Mouse (Mus musculus) left cerebral cortex, adult 2 months (tissue): Measurements from ENCODE around the gene Xlr3c. TPM values are rescaled to one million over a fixed set of nuclear protein-coding genes. Genes with fewer than 3 reads are reported as not detected.
"Not testable (repeated sequence)": the region's sequence is repeated elsewhere in the genome, so short reads cannot be mapped to it uniquely, and the experiment has no call there.

Source experiments
- DNase-seq, 2 experiments: peaks; one replicate each; pipeline ENCODE4 v3.0.0; 2021 to 2022; ENCODE audit warnings: low spot score in 2 of 2, mixed read lengths in 1 of 2; ENCODE audit errors: extremely low spot score in 1 of 2
- H3K27ac ChIP-seq: fragments of 200-600 bp; 2 replicates; pipeline ENCODE4 v1.8.1; 2022
- H3K4me3 ChIP-seq: fragments of 200-600 bp; 2 replicates; pipeline ENCODE4 v1.8.1; 2022
- CTCF ChIP-seq: fragments of 200-600 bp; IDR thresholded peaks from 2 replicates; pipeline ENCODE4 v1.8.1; 2022; ENCODE audit warnings: antibody characterized with exemption, mild to moderate bottlenecking, moderate library complexity
- intact Hi-C: fragments of 180-260 bp; cut with DNase I; formaldehyde crosslinking; loops from one replicate; pipeline ENCODE4 v1.15.1; 2025
- long read RNA-seq, 2 experiments: library from polyadenylated mRNA; stranded (forward); transcript quantifications; one replicate each; pipeline ENCODE4 v2.0.0; 2021; ENCODE audit warnings: borderline mapping rate in 2 of 2
- total RNA-seq, 2 experiments: library from RNA; stranded (reverse); gene quantifications; 2 replicates each; pipeline ENCODE4 v1.2.3; 2021

Gene Xlr3c
- total RNA-seq: not detected
- long read RNA-seq, experiment 1: 0 reads
- long read RNA-seq, experiment 2: 0 reads

- DNase-seq, intact Hi-C loops, H3K27ac ChIP-seq, H3K4me3 ChIP-seq: not testable (repeated sequence)
Observed at GRCm38 (mm10) chrX:73265270-73265669, at the start of gene Xlr3c. Gene Xlr3c, minus strand, starts transcription at chrX:73265390.

- no peak overlapping the region for H3K27ac ChIP-seq
- TF ChIP-seq CTCF: peak; percentile 68
- 0 out of 2 replicates have a peak overlapping the region, but pooled peaks have one; percentile 14 for H3K4me3 ChIP-seq
- DNase-seq: peak; percentile 13
- intact Hi-C loops: loop anchor here (5.0 kb wide), 3 partner anchors 100 to 180 kb away; partner anchors contain the start of gene Zfp92
Observed at GRCm38 (mm10) chrX:73312522-73312921, 47.3 kb upstream of the Xlr3c start.

GRCm38 (mm10) chrX:73295745-73296144, 30.6 kb upstream of the Xlr3c start:
- intact Hi-C loops, H3K27ac ChIP-seq, DNase-seq, H3K4me3 ChIP-seq: not testable (repeated sequence)

- DNase-seq, intact Hi-C loops, H3K4me3 ChIP-seq, H3K27ac ChIP-seq: not testable (repeated sequence)
Observed at GRCm38 (mm10) chrX:73292876-73293275, 27.7 kb upstream of the Xlr3c start, which contains the start of the genes Xlr5a and Xlr5c. Gene Xlr5a, minus strand, starts transcription at chrX:73292976. Gene Xlr5c, minus strand, starts transcription at chrX:73292976.

GRCm38 (mm10) chrX:73262428-73262827, 2.8 kb downstream of the Xlr3c start:
- H3K27ac ChIP-seq, H3K4me3 ChIP-seq, DNase-seq, intact Hi-C loops: not testable (repeated sequence)

DNA sequence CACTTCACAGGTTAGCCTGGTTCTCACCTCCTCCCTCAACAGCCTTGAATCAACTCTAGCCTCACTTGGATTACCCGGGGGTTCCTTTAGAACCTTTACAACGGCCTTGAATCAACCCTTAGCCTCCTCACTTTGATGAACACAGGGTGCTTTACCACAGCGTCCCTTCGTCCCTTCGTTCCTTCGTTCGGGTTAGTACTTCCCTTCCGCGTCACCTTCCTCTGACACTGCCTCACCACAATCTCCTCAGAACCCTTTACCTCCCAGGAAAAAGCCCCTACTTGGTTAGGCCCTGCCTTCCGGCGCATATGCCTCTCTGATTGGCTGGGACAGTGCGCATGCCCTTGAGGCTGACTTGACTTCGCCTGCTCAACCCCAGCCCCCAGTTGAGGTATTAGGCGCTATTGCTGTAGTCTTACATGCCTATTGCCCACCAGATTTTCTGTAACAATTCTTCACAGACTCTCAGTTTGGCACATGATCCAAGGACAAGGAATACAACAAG, 22.3 kb downstream of the Xlr3c start, which contains the start of gene Xlr4c:
Gene Xlr4c (minus strand): TSS at position 310 of the 505 bp plus-strand sequence.
- H3K4me3 ChIP-seq, DNase-seq, H3K27ac ChIP-seq, intact Hi-C loops: not testable (repeated sequence)

DNA sequence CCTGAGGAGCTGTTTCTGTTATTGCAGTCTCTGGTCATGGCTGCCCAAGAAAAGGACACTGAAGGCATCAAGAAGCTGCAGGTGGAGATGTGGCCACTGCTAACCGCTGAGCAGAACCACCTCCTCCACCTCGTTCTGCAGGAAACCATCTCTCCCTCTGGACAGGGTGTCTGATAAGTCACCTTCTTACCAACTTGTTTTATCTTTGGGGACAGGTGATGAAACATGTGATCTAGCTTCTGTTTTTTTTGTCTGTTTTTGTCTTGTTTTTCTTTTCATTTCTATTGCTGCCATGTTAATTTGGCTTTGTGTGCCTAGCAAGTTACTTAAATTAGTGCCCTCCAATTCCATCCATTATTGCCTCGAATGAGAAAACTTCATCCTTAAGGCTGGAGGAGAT, 35.9 kb downstream of the Xlr3c start:
- Histone ChIP-seq H3K27ac (peak overlapping the region; percentile 94), H3K4me3 (peak overlapping the region; percentile 70)
- TF ChIP-seq CTCF: no peak
- no peak for DNase-seq
- intact Hi-C loops: loop anchor here (2.0 to 10.0 kb wide), 4 partner anchors 114 to 426 kb away; partner anchors contain the start of genes Atp2b3, Pnma3 and Zfp275

DNA sequence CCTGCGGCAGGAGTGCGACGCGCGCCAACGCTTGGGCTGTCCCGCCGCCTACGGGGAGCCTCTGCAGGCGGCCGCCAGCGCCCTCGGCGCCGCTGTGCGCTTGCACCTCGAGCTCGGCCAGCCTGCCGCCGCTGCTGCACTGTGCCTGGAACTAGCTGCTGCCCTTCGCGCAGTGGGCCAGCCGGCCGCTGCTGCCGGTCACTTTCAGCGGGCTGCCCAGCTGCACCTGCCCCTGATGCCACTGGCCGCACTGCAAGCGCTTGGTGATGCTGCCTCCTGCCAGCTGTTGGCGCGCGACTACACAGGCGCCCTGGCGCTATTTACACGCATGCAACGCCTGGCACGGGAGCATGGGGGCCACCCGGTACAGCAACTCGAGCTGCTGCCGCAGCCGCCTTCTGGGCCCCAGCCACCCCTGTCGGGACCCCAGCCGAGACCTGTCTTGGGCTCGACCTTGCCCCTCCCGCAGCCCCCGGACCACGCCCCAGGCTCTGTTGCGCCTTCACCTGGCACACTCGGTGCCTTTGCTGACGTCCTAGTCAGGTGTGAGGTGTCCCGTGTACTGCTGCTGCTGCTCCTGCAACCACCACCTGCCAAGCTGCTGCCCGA, 36.5 kb downstream of the Xlr3c start:
- Histone ChIP-seq H3K4me3 (peak overlapping the region; percentile 70), H3K27ac (peak overlapping the region; percentile 94)
- peak; percentile 49 to 52 for DNase-seq
- intact Hi-C loops: loop anchor here (2.0 to 10.0 kb wide), 4 partner anchors 114 to 426 kb away; partner anchors contain the start of genes Atp2b3, Pnma3 and Zfp275
- TF ChIP-seq CTCF: no peak

GRCm38 (mm10) chrX:73227914-73228605, 37.1 kb downstream of the Xlr3c start, which contains the start of gene F8a:
Gene F8a, plus strand, starts transcription at chrX:73228291.
- H3K4me3 ChIP-seq: peak within 1 kb of the TSS; percentile 70
- TF ChIP-seq CTCF: no peak
- peak; percentile 69 to 74 for DNase-seq
- intact Hi-C loops: loop anchor here (2.0 to 10.0 kb wide), 4 partner anchors 115 to 427 kb away; partner anchors contain the start of genes Atp2b3, Pnma3 and Zfp275
- peak within 1 kb of the TSS; percentile 94 for H3K27ac ChIP-seq

GRCm38 (mm10) chrX:73225365-73225764, 39.8 kb downstream of the Xlr3c start:
- no peak for TF ChIP-seq CTCF
- Histone ChIP-seq H3K27ac (no peak overlapping the region), H3K4me3 (no peak overlapping the region)
- intact Hi-C loops: loop anchor here (5.0 to 10.0 kb wide), 3 partner anchors 161 to 429 kb away; partner anchors contain the start of genes Atp2b3 and Pnma3
- DNase-seq: no peak

GRCm38 (mm10) chrX:73213819-73214564, 51.2 kb downstream of the Xlr3c start, which contains the start of gene Xlr4b:
Gene Xlr4b, plus strand, starts transcription at chrX:73214333.
- H3K4me3 ChIP-seq, DNase-seq, H3K27ac ChIP-seq, intact Hi-C loops: not testable (repeated sequence)

Other genes starting within 250 kb of the Xlr3c start
- gene Pnma5, start 228.3 kb downstream of the Xlr3c start, total RNA-seq: under 1 TPM; 0.21 to 0.25 TPM
- 10 to 100 TPM; 14.4 to 16.3 TPM for gene Pnma3, start 200.6 kb downstream of the Xlr3c start, total RNA-seq
- gene Xlr4a, start 182.9 kb downstream of the Xlr3c start, total RNA-seq: 1 to 10 TPM in 1 of 2 experiments, not detected in 1; 1.0 TPM
- 1 to 10 TPM; 1.4 to 3.3 TPM for gene Xlr3a, start 168.3 kb downstream of the Xlr3c start, total RNA-seq
- 1 to 10 TPM in 1 of 2 experiments, under 1 TPM in 1; 0.93 to 2.7 TPM for gene Gm14685, start 148.3 kb downstream of the Xlr3c start, total RNA-seq
- gene Xlr5b, start 116.6 kb downstream of the Xlr3c start, total RNA-seq: not detected
- under 1 TPM in 1 of 2 experiments, not detected in 1; 0.63 TPM for gene DXBay18, start 115.9 kb downstream of the Xlr3c start, total RNA-seq
- gene Spin2d, start 88.4 kb downstream of the Xlr3c start, total RNA-seq: not detected
- 1 to 10 TPM in 1 of 2 experiments, under 1 TPM in 1; 0.26 to 8.9 TPM for gene Xlr3b, start 73.2 kb downstream of the Xlr3c start, total RNA-seq
- gene Xlr4b, start 51.1 kb downstream of the Xlr3c start, total RNA-seq: 1 to 10 TPM in 1 of 2 experiments, not detected in 1; 2.0 TPM
- 10 to 100 TPM; 16.3 to 18.6 TPM for gene F8a, start 37.1 kb downstream of the Xlr3c start, total RNA-seq
- not detected for gene Xlr4c, start 22.3 kb downstream of the Xlr3c start, total RNA-seq
- not detected for gene Xlr5a, start 27.6 kb upstream of the Xlr3c start, total RNA-seq
- gene Xlr5c, start 27.6 kb upstream of the Xlr3c start, total RNA-seq: not detected
- gene Gm45015, start 71.5 kb upstream of the Xlr3c start, total RNA-seq: not detected
- 10 to 100 TPM; 18.6 to 21.3 TPM for gene Zfp275, start 77.2 kb upstream of the Xlr3c start, total RNA-seq
- gene Gm18336, start 133.3 kb upstream of the Xlr3c start, total RNA-seq: under 1 TPM in 1 of 2 experiments, not detected in 1; 0.20 TPM
- 1 to 10 TPM; 1.9 to 2.1 TPM for gene Zfp92, start 145.7 kb upstream of the Xlr3c start, total RNA-seq
- not detected for gene Trex2, start 170.0 kb upstream of the Xlr3c start, total RNA-seq
- 1 to 10 TPM; 7.9 to 9.2 TPM for gene Haus7, start 193.7 kb upstream of the Xlr3c start, total RNA-seq
- gene Bgn, start 218.2 kb upstream of the Xlr3c start, total RNA-seq: 10 to 100 TPM; 15.5 to 17.6 TPM
- gene Atp2b3, start 237.7 kb upstream of the Xlr3c start, total RNA-seq: 100 to 1,000 TPM in 1 of 2 experiments, 10 to 100 TPM in 1; 99.8 to 105 TPM